Mouse (Mus musculus): Measurements from ENCODE around the gene Borcs6. TPM values are rescaled to one million over a fixed set of nuclear protein-coding genes. Genes with fewer than 3 reads are reported as not detected.

The Borcs6 gene
- 41.4 and 58.9 TPM in 2 replicates for total RNA-seq (2023)

DNA sequence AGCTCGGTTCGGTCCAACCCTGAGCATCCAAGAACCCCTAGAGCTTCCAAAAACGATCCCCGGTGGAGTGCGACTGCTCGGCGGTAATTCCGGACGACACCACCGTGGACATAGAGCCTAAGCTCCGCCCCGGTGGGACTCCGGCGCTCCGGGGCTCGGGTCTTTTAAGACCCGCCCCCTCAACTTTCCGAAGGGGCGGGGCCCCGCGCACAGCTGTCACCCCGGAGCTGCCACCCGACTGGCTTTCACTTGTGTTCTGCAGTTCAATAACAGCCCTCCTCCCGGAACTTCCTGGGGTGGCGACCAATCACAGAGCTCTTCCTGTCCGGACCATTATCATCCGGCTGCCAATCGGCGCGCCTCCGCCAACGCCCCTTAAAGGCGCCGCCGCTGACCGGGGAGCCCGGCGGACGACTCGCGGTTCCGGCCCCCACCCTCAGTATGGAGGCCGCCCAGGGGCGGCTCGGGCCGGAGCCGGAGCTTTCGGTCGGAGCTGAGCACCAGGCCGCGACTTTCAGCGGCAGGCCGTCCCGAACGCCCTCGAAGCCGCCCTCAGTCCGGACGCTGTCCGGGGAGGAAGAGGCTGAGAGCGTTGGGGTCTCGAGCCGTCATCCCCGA is at the start of gene Borcs6:
Borcs6 (plus strand) TSS at position 361 of the 618 bp plus-strand sequence.

GRCm38 (mm10) chr11:69015644-69016441 is 43.7 kb upstream of the Borcs6 start, which contains the start of gene Ctc1:
Gene Ctc1, plus strand, starts transcription at chr11:69015911.

DNA sequence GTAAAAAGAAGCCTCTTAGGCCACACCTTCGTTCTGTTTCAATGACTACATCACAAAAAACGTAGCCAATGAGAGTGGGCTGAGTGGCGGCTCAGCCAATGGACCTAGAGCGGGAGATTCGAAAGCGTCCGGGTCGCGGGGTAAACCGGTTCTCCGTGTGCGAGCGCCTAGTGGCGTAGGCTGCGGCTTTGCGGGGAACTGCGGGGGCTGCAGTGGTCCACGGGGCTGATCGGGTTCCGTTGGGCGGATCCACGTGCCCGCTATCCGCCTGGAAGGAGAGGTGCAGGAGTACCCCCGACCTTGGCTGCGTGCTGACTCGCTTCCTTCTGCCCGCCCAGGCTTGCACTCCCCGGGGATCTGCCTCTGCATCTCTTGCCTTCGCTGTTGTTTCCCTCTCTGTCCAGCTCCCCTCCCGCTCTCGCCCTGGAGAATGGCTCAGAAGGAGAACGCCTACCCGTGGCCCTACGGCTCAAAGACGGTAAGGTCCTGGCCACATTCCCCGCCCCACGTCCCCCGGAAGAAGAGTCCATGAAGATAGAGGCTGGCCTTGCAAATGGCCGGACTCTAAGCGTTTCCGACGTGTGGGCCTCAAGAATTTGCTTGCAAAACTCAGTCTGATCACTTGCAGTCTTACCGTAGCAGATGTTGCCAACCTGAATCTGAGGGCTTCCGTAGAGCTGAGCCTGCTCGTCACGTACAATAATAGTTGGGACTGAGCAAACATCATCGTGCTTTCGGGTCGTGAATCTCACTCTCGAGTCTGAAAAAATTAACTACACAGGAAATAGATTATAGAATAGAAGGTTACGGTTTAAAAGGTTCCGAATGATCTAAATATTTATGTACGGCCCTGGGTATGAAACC is 13.8 kb upstream of the Borcs6 start, which contains the start of gene Aurkb:
Aurkb (plus strand) TSS at position 117 of the 864 bp plus-strand sequence.

GRCm38 (mm10) chr11:69070590-69071222 is 11.2 kb downstream of the Borcs6 start, which contains the start of gene Tmem107:
Gene Tmem107, plus strand, starts transcription at chr11:69070806.

GRCm38 (mm10) chr11:69088103-69088855 is 28.8 kb downstream of the Borcs6 start, which contains the start of gene Vamp2:
Gene Vamp2, plus strand, starts transcription at chr11:69088490.

GRCm38 (mm10) chr11:69094697-69095429 is 35.3 kb downstream of the Borcs6 start, which contains the start of gene Per1:
Gene Per1, plus strand, starts transcription at chr11:69095217.

Other genes with a start within 250 kb of the Borcs6 start
- 257 and 335 TPM in 2 replicates for gene Ndel1, start 187.9 kb upstream of the Borcs6 start, total RNA-seq (2023)
- gene Rnf222, start 171.2 kb upstream of the Borcs6 start, total RNA-seq (2023): not detected in 2 replicates
- gene Rpl26, start 158.1 kb upstream of the Borcs6 start, total RNA-seq (2023): 419 and 636 TPM in 2 replicates
- gene Odf4, start 132.6 kb upstream of the Borcs6 start, total RNA-seq (2023): not detected in 2 replicates
- gene Arhgef15, start 102.2 kb upstream of the Borcs6 start, total RNA-seq (2023): not detected in 2 replicates
- gene Slc25a35, start 91.6 kb upstream of the Borcs6 start, total RNA-seq (2023): 1.7 and 3.3 TPM in 2 replicates
- gene Rangrf, start 84.5 kb upstream of the Borcs6 start, total RNA-seq (2023): 2.3 and 4.0 TPM in 2 replicates
- gene Pfas, start 51.3 kb upstream of the Borcs6 start, total RNA-seq (2023): 14.2 and 18.1 TPM in 2 replicates
- gene Ctc1, start 43.8 kb upstream of the Borcs6 start, total RNA-seq (2023): 26.5 and 40.5 TPM in 2 replicates
- gene Aurkb, start 14.1 kb upstream of the Borcs6 start, total RNA-seq (2023): 66.6 and 91.0 TPM in 2 replicates
- gene Tmem107, start 11.1 kb downstream of the Borcs6 start, total RNA-seq (2023): 1.4 and 1.7 TPM in 2 replicates
- gene Vamp2, start 28.8 kb downstream of the Borcs6 start, total RNA-seq (2023): 204 and 249 TPM in 2 replicates
- 481 and 552 TPM in 2 replicates for gene Per1, start 35.5 kb downstream of the Borcs6 start, total RNA-seq (2023)
- not detected in 2 replicates for gene Hes7, start 60.7 kb downstream of the Borcs6 start, total RNA-seq (2023)
- not detected in 2 replicates for gene 9130213A22Rik, start 62.9 kb downstream of the Borcs6 start, total RNA-seq (2023)
- gene Aloxe3, start 66.2 kb downstream of the Borcs6 start, total RNA-seq (2023): not detected in 2 replicates
- gene Alox12b, start 97.3 kb downstream of the Borcs6 start, total RNA-seq (2023): not detected in 2 replicates
- 0.13 TPM in 1 of 2 replicates, not detected in the other for gene Alox8, start 138.1 kb downstream of the Borcs6 start, total RNA-seq (2023)
- gene Gucy2e, start 177.3 kb downstream of the Borcs6 start, total RNA-seq (2023): not detected in 2 replicates